Mouse (Mus musculus) heart, embryonic 16.5 days (tissue): ENCODE measurements at regions not wholly inside any gene's neighbourhood (a gene's known extent, or its start where the extent isn't known, plus 50 kb on each side); places are given as distances from the start of the nearest gene placed in this dataset.

Source experiments
- ATAC-seq: fragments of 200-750 bp; cut with Nextera tagmentation; replicated peaks from 2 replicates; pipeline ENCODE4 v1.8.0; 2017; ENCODE audit warnings: moderate number of reproducible peaks; ENCODE audit not compliant: insufficient read depth, low FRiP score; ENCODE audit errors: extremely low read depth
- H3K27ac ChIP-seq: fragments of 300-500 bp; sonication (generic); 2 replicates; pipeline ENCODE4 v1.5.1; 2014; ENCODE audit warnings: mild to moderate bottlenecking, low read length, control low read depth, moderate library complexity
- H3K27me3 ChIP-seq: fragments of 300-500 bp; sonication (generic); 2 replicates; pipeline ENCODE4 v1.6.1; 2014; ENCODE audit warnings: low read length, mixed read lengths; ENCODE audit not compliant: control insufficient read depth, insufficient read depth
- H3K36me3 ChIP-seq: fragments of 300-500 bp; sonication (generic); 2 replicates; pipeline ENCODE4 v1.6.1; 2014; ENCODE audit not compliant: control insufficient read depth, insufficient read depth
- H3K4me1 ChIP-seq: fragments of 300-500 bp; sonication (generic); 2 replicates; pipeline ENCODE4 v1.6.1; 2014; ENCODE audit warnings: low read length, mixed read lengths; ENCODE audit not compliant: control insufficient read depth, insufficient read depth
- H3K4me2 ChIP-seq: fragments of 300-500 bp; sonication (generic); 2 replicates; pipeline ENCODE4 v1.6.1; 2014; ENCODE audit warnings: low read depth, mild to moderate bottlenecking, control low read depth, low read length
- H3K4me3 ChIP-seq: fragments of 300-500 bp; sonication (generic); 2 replicates; pipeline ENCODE4 v1.5.1; 2014; ENCODE audit warnings: mild to moderate bottlenecking, control low read depth, low read length
- H3K9ac ChIP-seq: fragments of 300-500 bp; sonication (generic); 2 replicates; pipeline ENCODE4 v1.6.1; 2014; ENCODE audit warnings: low read length, control low read depth
- H3K9me3 ChIP-seq: fragments of 300-500 bp; sonication (generic); replicated peaks from 2 replicates; pipeline ENCODE4 v1.6.1; 2016; ENCODE audit warnings: low read length; ENCODE audit not compliant: control insufficient read depth
- WGBS: fragments of 180-500 bp; shearing (Covaris S2); extraction: QIAGEN DNeasy Blood & Tissue Kit; methylation state at CpG from one replicate; pipeline ENCODE4 v1.1.7; 2014; 5-methylcytosine and 5-hydroxymethylcytosine counted together

GRCm38 (mm10) chr15:62807364-62807763 is 1037.6 kb downstream of the Gsdmc2 start:
- Histone ChIP-seq H3K27me3 (no peaks in the 10 kb centered on the region), H3K27ac (no peak overlapping the region), H3K4me2 (no peak overlapping the region), H3K9me3 (no peaks in the 10 kb centered on the region), H3K9ac (no peak overlapping the region), H3K4me3 (no peak overlapping the region), H3K4me1 (no peaks in the 10 kb centered on the region), H3K36me3 (no peaks in the 10 kb centered on the region)
- WGBS: 63% methylated on average over 1 of the region's 1 CpGs
- no peak for ATAC-seq

DNA sequence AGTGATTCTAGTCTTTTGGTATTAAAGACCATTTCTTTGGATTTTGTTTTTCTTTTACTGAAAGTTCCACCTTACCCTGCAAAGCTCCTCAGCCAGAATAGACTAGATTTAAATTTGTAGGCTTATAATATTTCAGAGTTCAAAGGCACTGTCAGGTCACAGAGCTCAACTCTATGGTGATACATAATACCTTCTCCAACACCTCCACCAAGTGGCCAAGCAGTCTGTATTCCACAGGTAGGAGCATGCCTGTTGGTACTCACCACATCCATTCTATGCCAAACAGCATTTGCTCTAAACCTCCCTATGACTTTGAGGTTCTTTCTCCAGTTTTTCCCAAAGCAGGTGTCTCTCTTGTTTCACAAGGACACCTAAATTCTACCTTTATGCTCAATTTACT is 1042.2 kb downstream of the Gsdmc2 start:
- Histone ChIP-seq H3K9me3 (no peaks in the 10 kb centered on the region), H3K27ac (no peak overlapping the region), H3K9ac (no peak overlapping the region), H3K27me3 (no peaks in the 10 kb centered on the region; the same call in 1 of the 2 replicates), H3K4me3 (no peak overlapping the region), H3K36me3 (no peaks in the 10 kb centered on the region), H3K4me2 (no peak overlapping the region), H3K4me1 (no peaks in the 10 kb centered on the region)
- ATAC-seq: no peak

DNA sequence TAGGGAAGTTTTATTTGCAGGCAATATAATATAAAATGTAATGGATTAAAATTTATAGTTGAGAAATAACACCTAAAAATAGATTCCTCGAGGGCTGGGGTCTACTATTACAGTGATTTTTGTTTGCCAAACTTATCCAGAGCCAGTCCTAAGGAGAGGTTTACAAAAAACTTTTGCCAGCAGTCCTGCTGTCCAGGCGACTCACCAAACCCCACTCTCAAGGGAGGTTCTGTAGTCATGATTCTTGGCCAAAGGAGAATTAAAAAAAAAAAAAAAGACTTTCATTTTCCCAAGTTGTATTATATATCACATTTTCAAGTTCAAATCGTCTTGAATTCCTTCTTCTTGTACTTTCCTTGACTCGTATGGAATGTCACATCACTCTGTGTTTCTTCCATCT is 1046.2 kb downstream of the Gsdmc2 start:
- Histone ChIP-seq H3K27ac (no peak overlapping the region), H3K4me2 (no peak overlapping the region), H3K4me1 (no peaks in the 10 kb centered on the region), H3K27me3 (no peaks in the 10 kb centered on the region; the same call in 1 of the 2 replicates), H3K4me3 (no peak overlapping the region), H3K9me3 (no peaks in the 10 kb centered on the region), H3K36me3 (no peaks in the 10 kb centered on the region), H3K9ac (no peak overlapping the region)
- WGBS: 66% methylated on average over 4 of the region's 4 CpGs
- ATAC-seq: no peak

GRCm38 (mm10) chr15:62793569-62793968 is 1051.4 kb downstream of the Gsdmc2 start:
- H3K4me1 ChIP-seq: no peaks in the 10 kb centered on the region
- 83% methylated on average over 5 of the region's 5 CpGs for WGBS
- no peak overlapping the region for H3K27ac ChIP-seq
- H3K4me2 ChIP-seq: no peak overlapping the region
- H3K27me3 ChIP-seq: no peaks in the 10 kb centered on the region; the same call in 1 of the 2 replicates
- H3K9ac ChIP-seq: no peak overlapping the region
- no peaks in the 10 kb centered on the region for H3K36me3 ChIP-seq
- no peak for ATAC-seq
- H3K9me3 ChIP-seq: no peaks in the 10 kb centered on the region
- no peak overlapping the region for H3K4me3 ChIP-seq

GRCm38 (mm10) chr15:62792084-62792483 is 1052.9 kb downstream of the Gsdmc2 start:
- no peak for ATAC-seq
- H3K4me2 ChIP-seq: no peak overlapping the region
- H3K36me3 ChIP-seq: no peaks in the 10 kb centered on the region
- H3K27ac ChIP-seq: no peak overlapping the region
- no peak overlapping the region for H3K9ac ChIP-seq
- WGBS: 63% methylated on average over 1 of the region's 1 CpGs
- no peak overlapping the region for H3K4me3 ChIP-seq
- H3K27me3 ChIP-seq: no peaks in the 10 kb centered on the region
- no peaks in the 10 kb centered on the region for H3K9me3 ChIP-seq
- no peaks in the 10 kb centered on the region for H3K4me1 ChIP-seq

DNA sequence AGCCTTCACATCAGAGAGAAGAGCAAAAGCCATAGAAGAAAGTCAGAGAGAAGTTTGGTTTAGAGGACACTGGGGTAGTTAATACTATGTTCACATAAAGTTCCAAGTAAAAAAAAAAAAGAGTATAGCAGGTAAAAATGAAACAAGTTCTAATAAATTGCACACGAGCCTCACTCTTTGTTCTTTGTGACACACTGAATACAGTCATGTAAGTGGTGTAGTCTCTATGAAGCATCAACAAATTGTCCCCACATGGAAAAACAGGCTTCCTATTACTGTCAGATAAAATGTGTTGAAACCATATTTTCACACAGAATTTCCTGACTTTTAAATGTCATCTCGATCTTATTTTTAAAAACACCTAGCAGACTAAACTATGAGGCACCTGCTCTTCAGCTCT is 1057.2 kb downstream of the Gsdmc2 start:
- H3K27ac ChIP-seq: no peak overlapping the region
- WGBS: 84% methylated on average over 2 of the region's 2 CpGs
- no peaks in the 10 kb centered on the region for H3K4me1 ChIP-seq
- H3K9ac ChIP-seq: no peak overlapping the region
- H3K27me3 ChIP-seq: no peaks in the 10 kb centered on the region
- H3K4me3 ChIP-seq: no peak overlapping the region
- no peak overlapping the region for H3K4me2 ChIP-seq
- H3K36me3 ChIP-seq: no peaks in the 10 kb centered on the region
- ATAC-seq: no peak
- no peaks in the 10 kb centered on the region for H3K9me3 ChIP-seq

GRCm38 (mm10) chr15:62786315-62786714 is 1058.7 kb downstream of the Gsdmc2 start:
- no peaks in the 10 kb centered on the region for H3K4me1 ChIP-seq
- H3K27me3 ChIP-seq: no peaks in the 10 kb centered on the region
- H3K9me3 ChIP-seq: no peaks in the 10 kb centered on the region
- no peak overlapping the region for H3K9ac ChIP-seq
- ATAC-seq: no peak
- 85% methylated on average over 1 of the region's 1 CpGs for WGBS
- no peak overlapping the region for H3K4me2 ChIP-seq
- H3K27ac ChIP-seq: no peak overlapping the region
- no peaks in the 10 kb centered on the region for H3K36me3 ChIP-seq
- H3K4me3 ChIP-seq: no peak overlapping the region

DNA sequence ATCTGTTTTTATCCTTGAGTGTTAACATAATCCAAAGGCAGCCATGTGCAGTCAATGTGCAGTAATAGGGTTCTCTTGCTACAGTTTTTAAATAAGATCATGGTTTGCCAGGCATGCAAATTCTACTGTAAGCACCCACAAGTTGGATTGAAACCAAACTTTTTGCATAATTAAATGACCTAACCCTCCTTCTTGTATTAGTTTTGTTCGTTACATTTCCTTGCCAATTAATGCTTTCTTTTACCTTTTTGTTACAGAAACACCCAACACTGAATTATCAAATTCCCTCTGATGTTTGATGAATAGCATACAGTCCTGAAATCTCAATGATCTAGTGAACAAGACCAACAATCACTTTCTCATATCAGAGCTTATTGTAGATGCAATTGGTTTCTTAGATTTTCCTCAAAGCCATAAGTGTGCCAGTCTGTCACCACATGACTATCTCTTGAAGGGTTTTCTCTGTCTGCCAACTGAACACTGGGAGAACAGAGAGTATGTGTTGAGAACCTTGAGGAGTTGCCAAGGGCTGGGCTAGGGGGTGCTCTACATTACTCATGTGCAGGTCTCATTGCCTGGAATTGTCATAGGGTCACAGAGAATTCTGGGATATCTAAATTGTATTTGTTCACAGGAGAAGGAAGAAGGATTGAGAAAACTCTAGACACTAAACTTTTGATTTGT is 1060.4 kb downstream of the Gsdmc2 start:
- WGBS: 80% methylated on average over 1 of the region's 1 CpGs
- H3K4me3 ChIP-seq: no peak overlapping the region

GRCm38 (mm10) chr15:62778899-62779298 is 1066.1 kb downstream of the Gsdmc2 start:
- no peaks in the 10 kb centered on the region for H3K36me3 ChIP-seq
- no peaks in the 10 kb centered on the region for H3K27me3 ChIP-seq
- ATAC-seq: no peak
- no peak overlapping the region for H3K27ac ChIP-seq
- no peak overlapping the region for H3K4me2 ChIP-seq
- 64% methylated on average over 5 of the region's 5 CpGs for WGBS
- H3K9me3 ChIP-seq: no peaks in the 10 kb centered on the region
- H3K9ac ChIP-seq: no peak overlapping the region
- no peak overlapping the region for H3K4me3 ChIP-seq
- no peaks in the 10 kb centered on the region for H3K4me1 ChIP-seq

More for the DNA sequence above, 1060.4 kb downstream of the Gsdmc2 start:
- H3K27me3 ChIP-seq: no peaks in the 10 kb centered on the region
- ATAC-seq: no peak
- no peaks in the 10 kb centered on the region for H3K4me1 ChIP-seq
- H3K4me2 ChIP-seq: no peak overlapping the region
- no peaks in the 10 kb centered on the region for H3K36me3 ChIP-seq
- H3K9ac ChIP-seq: no peak overlapping the region
- no peak overlapping the region for H3K27ac ChIP-seq
- no peaks in the 10 kb centered on the region for H3K9me3 ChIP-seq
